Mouse (Mus musculus): ENCODE measurements around the gene Agap1.

- peak; percentile 63 for TF ChIP-seq EP300 (IDR thresholded peaks at IDR 0.05)
- TF ChIP-seq CTCF (IDR thresholded peaks at IDR 0.05), result no peak
Observed at GRCm38 (mm10) chr1:89426137-89426536, 28.5 kb upstream of the Agap1 start.
